Mouse (Mus musculus): ENCODE data around the gene Mfsd6. TPM values are rescaled to one million over a fixed set of nuclear protein-coding genes. Genes with fewer than 3 reads are reported as not detected.

Gene Mfsd6
- polyA plus RNA-seq, 1 experiment from 2014 or later, result 0.73 TPM

DNA sequence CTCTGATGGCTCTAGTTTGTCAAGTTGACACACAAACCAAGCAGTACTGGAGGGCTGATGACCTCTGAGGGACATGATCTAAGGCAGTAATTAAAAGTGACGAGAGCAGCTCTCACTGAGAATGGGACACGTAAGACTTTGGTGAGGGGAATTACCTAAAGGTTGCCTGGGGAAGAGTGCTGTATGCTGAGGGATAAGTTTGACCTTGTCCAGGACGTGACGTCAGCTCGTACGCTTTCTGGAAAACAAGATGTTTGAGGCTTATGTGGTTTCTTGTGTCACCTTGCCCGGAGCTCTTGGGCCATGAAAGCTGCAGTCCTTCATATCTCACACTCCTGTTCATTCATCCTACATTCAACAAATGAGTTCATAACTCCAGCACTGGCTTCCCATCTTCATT lies 88.2 kb downstream of the Mfsd6 start:
- WGBS, result 83% methylated on average over 7 of the region's 7 CpGs
- Histone ChIP-seq H3K9ac (ENCODE audit: low read depth, low read length) (no peak overlapping the region), H3K27me3 (replicated peaks; ENCODE audit: control insufficient read depth, insufficient read depth, low read length) (no peaks in the 10 kb centered on the region), H3K9me3 (ENCODE audit: control insufficient read depth, low read length) (no peaks in the 10 kb centered on the region), H3K36me3 (ENCODE audit: control insufficient read depth, insufficient read depth, low read length) (peaks cover 6% of the 10 kb centered on the region; the same call in 1 of the 2 replicates), H3K4me2 (no peak overlapping the region), H3K4me1 (replicated peaks; ENCODE audit: control insufficient read depth, insufficient read depth, low read length) (no peaks in the 10 kb centered on the region), H3K4me3 (ENCODE audit: low read depth, low read length) (no peak overlapping the region), H3K27ac (ENCODE audit: low read depth, low read length) (no peak overlapping the region)
- no peak for DNase-seq (ENCODE audit: low spot score)
- no peak for ATAC-seq (replicated peaks; ENCODE audit: low FRiP score)

DNA sequence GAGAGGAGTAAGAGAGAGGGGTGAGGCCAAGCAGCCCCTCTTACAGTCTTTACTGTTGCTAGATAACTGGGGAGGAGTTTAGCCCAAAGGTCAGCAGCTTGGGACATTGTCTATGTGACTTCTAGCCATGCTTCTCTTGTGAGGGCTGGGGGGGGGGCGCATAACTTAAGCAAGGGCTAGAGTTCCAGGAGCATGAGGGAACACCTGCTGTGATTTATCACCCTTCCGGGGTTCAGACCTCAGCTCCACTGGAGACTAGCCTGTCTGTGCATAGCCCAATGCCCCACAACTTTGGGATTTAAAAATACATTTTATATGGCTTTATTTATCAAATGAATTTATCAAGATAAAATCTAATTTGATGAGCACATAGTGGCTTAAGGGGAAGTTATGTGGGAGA lies 89.2 kb downstream of the Mfsd6 start:
- H3K36me3 ChIP-seq (ENCODE audit: control insufficient read depth, insufficient read depth, low read length), result peaks cover 6% of the 10 kb centered on the region; the same call in 1 of the 2 replicates

GRCm38 (mm10) chr1:52635932-52636331 lies 91.3 kb downstream of the Mfsd6 start:
- H3K9ac ChIP-seq (ENCODE audit: low read depth, low read length), result no peak overlapping the region
- WGBS, result over 99% methylated on average over 3 of the region's 3 CpGs
- no peak overlapping the region for H3K4me3 ChIP-seq (ENCODE audit: low read depth, low read length)
- no peaks in the 10 kb centered on the region for H3K9me3 ChIP-seq (ENCODE audit: control insufficient read depth, low read length)
- H3K36me3 ChIP-seq (ENCODE audit: control insufficient read depth, insufficient read depth, low read length), result peaks cover 5% of the 10 kb centered on the region; the same call in 1 of the 2 replicates
- ATAC-seq (replicated peaks; ENCODE audit: low FRiP score) (no peak), DNase-seq (ENCODE audit: low spot score) (no peak)
- H3K4me1 ChIP-seq (replicated peaks; ENCODE audit: control insufficient read depth, insufficient read depth, low read length), result peaks cover 9% of the 10 kb centered on the region
- no peaks in the 10 kb centered on the region for H3K27me3 ChIP-seq (replicated peaks; ENCODE audit: control insufficient read depth, insufficient read depth, low read length)
- no peak overlapping the region for H3K27ac ChIP-seq (ENCODE audit: low read depth, low read length)
- no peak overlapping the region for H3K4me2 ChIP-seq

More for the DNA sequence above, 89.2 kb downstream of the Mfsd6 start:
- DNase-seq (ENCODE audit: low spot score) (no peak), ATAC-seq (replicated peaks; ENCODE audit: low FRiP score) (no peak)
- Histone ChIP-seq H3K4me3 (ENCODE audit: low read depth, low read length) (no peak overlapping the region), H3K4me1 (replicated peaks; ENCODE audit: control insufficient read depth, insufficient read depth, low read length) (no peaks in the 10 kb centered on the region), H3K4me2 (no peak overlapping the region), H3K9me3 (ENCODE audit: control insufficient read depth, low read length) (no peaks in the 10 kb centered on the region), H3K9ac (ENCODE audit: low read depth, low read length) (no peak overlapping the region), H3K27ac (ENCODE audit: low read depth, low read length) (no peak overlapping the region), H3K27me3 (replicated peaks; ENCODE audit: control insufficient read depth, insufficient read depth, low read length) (no peaks in the 10 kb centered on the region)
- 91% methylated on average over 2 of the region's 2 CpGs for WGBS

DNA sequence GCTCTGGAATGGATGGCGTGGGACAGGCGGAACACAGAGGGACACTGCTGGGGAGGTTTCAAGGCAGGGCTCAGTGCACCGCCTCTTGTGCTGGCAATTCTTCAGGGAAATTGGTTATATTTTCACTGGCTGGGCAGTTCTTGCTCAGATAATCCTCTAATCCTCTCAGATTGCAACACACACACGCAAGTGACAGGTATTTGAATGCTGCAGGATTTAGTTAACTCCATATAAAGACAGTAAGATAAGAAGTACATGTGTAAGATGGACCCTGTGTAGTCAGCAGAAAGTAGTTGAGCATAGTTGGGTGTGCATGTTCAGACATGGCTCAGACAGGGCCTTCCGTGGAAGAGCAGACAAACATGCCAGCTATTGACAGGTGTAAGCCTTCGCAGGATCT lies 93.0 kb downstream of the Mfsd6 start:
- 90% methylated on average over 6 of the region's 6 CpGs for WGBS
- H3K4me3 ChIP-seq (ENCODE audit: low read depth, low read length), result no peak overlapping the region
- H3K4me2 ChIP-seq, result no peak overlapping the region
- no peak overlapping the region for H3K9ac ChIP-seq (ENCODE audit: low read depth, low read length)
- H3K9me3 ChIP-seq (ENCODE audit: control insufficient read depth, low read length), result no peaks in the 10 kb centered on the region
- no peaks in the 10 kb centered on the region for H3K36me3 ChIP-seq (ENCODE audit: control insufficient read depth, insufficient read depth, low read length)
- DNase-seq (ENCODE audit: low spot score), result no peak
- no peaks in the 10 kb centered on the region for H3K27me3 ChIP-seq (replicated peaks; ENCODE audit: control insufficient read depth, insufficient read depth, low read length)
- no peak for ATAC-seq (replicated peaks; ENCODE audit: low FRiP score)
- no peak overlapping the region for H3K27ac ChIP-seq (ENCODE audit: low read depth, low read length)
- H3K4me1 ChIP-seq (replicated peaks; ENCODE audit: control insufficient read depth, insufficient read depth, low read length), result peaks cover 9% of the 10 kb centered on the region

DNA sequence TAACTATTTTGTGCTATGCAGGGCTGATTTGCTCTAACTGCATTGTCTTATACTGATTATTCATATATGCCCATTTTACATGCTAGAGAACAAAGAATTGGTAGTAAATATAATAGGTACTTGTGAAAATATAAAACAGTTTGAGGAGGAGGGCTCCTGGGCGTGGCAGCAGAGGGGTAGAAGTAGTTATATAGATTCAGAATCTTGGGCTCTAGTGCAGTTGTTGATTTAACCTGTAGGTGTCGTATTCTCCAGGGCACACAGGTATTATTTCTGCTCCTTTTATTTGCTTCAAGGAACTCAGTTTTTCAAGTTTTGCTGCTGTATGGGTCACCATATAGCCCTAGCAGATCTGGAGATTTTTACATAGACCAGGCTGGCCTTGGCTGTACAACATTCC lies 95.7 kb downstream of the Mfsd6 start:
- no peak for ATAC-seq (replicated peaks; ENCODE audit: low FRiP score)
- Histone ChIP-seq H3K4me1 (replicated peaks; ENCODE audit: control insufficient read depth, insufficient read depth, low read length) (peaks cover 9% of the 10 kb centered on the region), H3K4me2 (peak overlapping the region; percentile 68), H3K27me3 (replicated peaks; ENCODE audit: control insufficient read depth, insufficient read depth, low read length) (no peaks in the 10 kb centered on the region), H3K9me3 (ENCODE audit: control insufficient read depth, low read length) (no peaks in the 10 kb centered on the region), H3K27ac (ENCODE audit: low read depth, low read length) (no peak overlapping the region), H3K36me3 (ENCODE audit: control insufficient read depth, insufficient read depth, low read length) (no peaks in the 10 kb centered on the region), H3K9ac (ENCODE audit: low read depth, low read length) (no peak overlapping the region; the same call in 1 of the 2 replicates), H3K4me3 (ENCODE audit: low read depth, low read length) (peak overlapping the region; percentile 89; the same call in 1 of the 2 replicates)
- whole genome bisulfite sequencing, result 64% methylated on average over 2 of the region's 2 CpGs
- no peak for DNase-seq (ENCODE audit: low spot score)

DNA sequence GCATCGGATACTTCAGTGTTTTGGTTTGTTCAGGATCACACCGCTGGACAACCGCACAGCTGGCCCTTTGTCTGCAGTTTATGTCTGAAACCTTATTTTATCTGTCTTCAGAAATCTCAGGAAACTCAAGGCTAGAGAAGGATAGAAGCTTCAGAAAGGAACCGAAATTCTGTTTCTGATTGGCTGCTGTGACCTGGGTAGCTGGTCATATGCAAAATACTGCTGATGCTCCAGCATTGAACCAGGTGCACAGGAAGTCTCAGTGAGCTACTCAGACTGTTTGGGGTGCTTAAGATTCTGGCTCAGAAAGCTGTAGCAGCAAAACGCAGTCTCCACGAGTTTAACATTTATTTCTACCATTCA lies 96.3 kb downstream of the Mfsd6 start:
- H3K27me3 ChIP-seq (replicated peaks; ENCODE audit: control insufficient read depth, insufficient read depth, low read length), result no peaks in the 10 kb centered on the region
- no peaks in the 10 kb centered on the region for H3K36me3 ChIP-seq (ENCODE audit: control insufficient read depth, insufficient read depth, low read length)
- H3K4me3 ChIP-seq (ENCODE audit: low read depth, low read length), result peak overlapping the region; percentile 89
- no peaks in the 10 kb centered on the region for H3K9me3 ChIP-seq (ENCODE audit: control insufficient read depth, low read length)
- H3K4me2 ChIP-seq, result peak overlapping the region; percentile 68
- peaks cover 9% of the 10 kb centered on the region for H3K4me1 ChIP-seq (replicated peaks; ENCODE audit: control insufficient read depth, insufficient read depth, low read length)
- WGBS, result 2% methylated on average over 6 of the region's 6 CpGs
- H3K27ac ChIP-seq (ENCODE audit: low read depth, low read length), result peak overlapping the region; percentile 64
- peak overlapping the region; percentile 84 for H3K9ac ChIP-seq (ENCODE audit: low read depth, low read length)
- ATAC-seq (replicated peaks; ENCODE audit: low FRiP score) (peak; percentile 73), DNase-seq (ENCODE audit: low spot score) (no peak)

DNA sequence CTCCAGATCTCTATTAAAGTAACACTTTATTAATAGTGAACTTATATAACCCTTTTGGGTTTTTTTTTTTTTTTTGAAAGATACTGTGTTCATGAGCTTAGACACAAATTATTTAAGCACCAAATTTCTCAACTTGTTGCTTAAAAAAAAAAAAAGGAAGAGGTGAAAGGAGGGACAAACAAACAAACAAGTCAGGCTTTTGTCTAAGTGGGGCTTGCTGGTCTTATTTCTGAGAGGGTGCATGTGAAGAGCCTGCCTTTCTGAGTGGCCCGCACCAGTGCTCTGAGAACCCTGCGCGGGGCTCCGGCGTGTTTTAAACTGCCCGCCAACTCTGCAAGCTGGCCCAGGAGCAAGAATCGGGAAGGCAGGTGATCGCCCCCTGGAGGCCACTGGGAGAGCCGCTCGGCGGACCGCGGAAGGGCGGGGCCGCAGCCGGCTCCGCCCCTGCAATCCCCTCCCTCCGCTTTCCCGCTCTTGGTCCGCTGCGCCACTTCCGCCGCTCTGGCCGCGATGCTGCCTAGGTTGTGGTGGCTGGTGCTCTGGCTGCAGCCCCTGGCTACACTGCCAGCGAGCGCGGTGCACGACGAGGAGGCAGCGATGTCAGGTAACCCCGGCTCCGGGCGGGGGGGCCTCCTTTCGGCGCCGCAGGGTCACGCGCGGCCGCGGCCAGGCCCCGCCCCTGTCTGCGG lies 96.9 kb downstream of the Mfsd6 start, which contains the start of gene Nemp2:
Gene Nemp2 (plus strand): TSS at position 456 of the 689 bp plus-strand sequence.
- under 1% methylated on average over 41 of the region's 44 CpGs for WGBS
- Histone ChIP-seq H3K9me3 (ENCODE audit: control insufficient read depth, low read length) (no peaks in the 10 kb centered on the region), H3K4me2 (peak within 1 kb of the TSS; percentile 68), H3K27me3 (replicated peaks; ENCODE audit: control insufficient read depth, insufficient read depth, low read length) (no peaks in the 10 kb centered on the region), H3K4me1 (replicated peaks; ENCODE audit: control insufficient read depth, insufficient read depth, low read length) (peaks cover 9% of the 10 kb centered on the region), H3K27ac (ENCODE audit: low read depth, low read length) (peak within 1 kb of the TSS; percentile 64), H3K36me3 (ENCODE audit: control insufficient read depth, insufficient read depth, low read length) (no peaks in the 10 kb centered on the region), H3K4me3 (ENCODE audit: low read depth, low read length) (peak within 1 kb of the TSS; percentile 89), H3K9ac (ENCODE audit: low read depth, low read length) (peak within 1 kb of the TSS; percentile 84)
- DNase-seq (ENCODE audit: low spot score), result peak; percentile 90
- ATAC-seq (replicated peaks; ENCODE audit: low FRiP score), result peak; percentile 92

- Histone ChIP-seq H3K4me2 (no peak overlapping the region), H3K4me1 (replicated peaks; ENCODE audit: control insufficient read depth, insufficient read depth, low read length) (no peaks in the 10 kb centered on the region), H3K9me3 (ENCODE audit: control insufficient read depth, low read length) (no peaks in the 10 kb centered on the region), H3K27me3 (replicated peaks; ENCODE audit: control insufficient read depth, insufficient read depth, low read length) (no peaks in the 10 kb centered on the region), H3K27ac (ENCODE audit: low read depth, low read length) (no peak overlapping the region), H3K9ac (ENCODE audit: low read depth, low read length) (no peak overlapping the region), H3K36me3 (ENCODE audit: control insufficient read depth, insufficient read depth, low read length) (no peaks in the 10 kb centered on the region), H3K4me3 (ENCODE audit: low read depth, low read length) (no peak overlapping the region)
- DNase-seq (ENCODE audit: low spot score) (no peak), ATAC-seq (replicated peaks; ENCODE audit: low FRiP score) (no peak)
Measured at GRCm38 (mm10) chr1:52620442-52620841, 106.8 kb downstream of the Mfsd6 start.

GRCm38 (mm10) chr1:52618217-52618616 lies 109.0 kb downstream of the Mfsd6 start:
- H3K36me3 ChIP-seq (ENCODE audit: control insufficient read depth, insufficient read depth, low read length), result no peaks in the 10 kb centered on the region
- DNase-seq (ENCODE audit: low spot score), result no peak
- no peaks in the 10 kb centered on the region for H3K4me1 ChIP-seq (replicated peaks; ENCODE audit: control insufficient read depth, insufficient read depth, low read length)
- no peak overlapping the region for H3K9ac ChIP-seq (ENCODE audit: low read depth, low read length)
- no peaks in the 10 kb centered on the region for H3K9me3 ChIP-seq (ENCODE audit: control insufficient read depth, low read length)
- H3K4me3 ChIP-seq (ENCODE audit: low read depth, low read length), result no peak overlapping the region
- 50% methylated on average over 1 of the region's 1 CpGs for WGBS
- H3K27ac ChIP-seq (ENCODE audit: low read depth, low read length), result no peak overlapping the region
- no peak overlapping the region for H3K4me2 ChIP-seq
- no peaks in the 10 kb centered on the region for H3K27me3 ChIP-seq (replicated peaks; ENCODE audit: control insufficient read depth, insufficient read depth, low read length)
- no peak for ATAC-seq (replicated peaks; ENCODE audit: low FRiP score)

Measured in liver, embryonic 11.5 days (tissue).